Mouse (Mus musculus) T-helper 1 cell (primary cell): Measurements from ENCODE around the gene Wnt3.

Experiments used
- in situ Hi-C: fragments of 300-600 bp; cut with MboI, MseI; formaldehyde crosslinking; loops from one replicate; pipeline ENCODE4 v1.15.1; 2025; ENCODE audit warnings: high pct_unique_total_duplicates

The Wnt3 gene

GRCm38 (mm10) chr11:103773387-103774227, at the start of gene Wnt3:
Gene Wnt3, plus strand, starts transcription at chr11:103774150.
- in situ Hi-C loops = no loop called here

GRCm38 (mm10) chr11:103724331-103724771, 49.6 kb upstream of the Wnt3 start:
- in situ Hi-C loops = no loop called here

- in situ Hi-C loops = no loop called here
These were observed 44.5 kb upstream of the Wnt3 start for GRCm38 (mm10) chr11:103729282-103729985.

- in situ Hi-C loops = no loop called here
These were observed 42.4 kb upstream of the Wnt3 start for GRCm38 (mm10) chr11:103731594-103731993.

GRCm38 (mm10) chr11:103732306-103732705, 41.6 kb upstream of the Wnt3 start:
- in situ Hi-C loops = no loop called here

- in situ Hi-C loops = no loop called here
These were observed 40.9 kb upstream of the Wnt3 start for GRCm38 (mm10) chr11:103733069-103733468.

- in situ Hi-C loops = no loop called here
These were observed 40.0 kb upstream of the Wnt3 start for GRCm38 (mm10) chr11:103733961-103734360.

- in situ Hi-C loops = loop anchor here (5.0 kb wide), 1 partner anchor 82 kb away; no protein-coding TSS in a partner anchor
These were observed 39.4 kb upstream of the Wnt3 start for GRCm38 (mm10) chr11:103734411-103735045.

GRCm38 (mm10) chr11:103735046-103735781, 38.7 kb upstream of the Wnt3 start:
- in situ Hi-C loops = loop anchor here (5.0 kb wide), 1 partner anchor 83 kb away; no protein-coding TSS in a partner anchor

GRCm38 (mm10) chr11:103749306-103750089, 24.5 kb upstream of the Wnt3 start, which contains the start of gene Wnt9b:
Gene Wnt9b, minus strand, starts transcription at chr11:103749821.
- in situ Hi-C loops = no loop called here

- in situ Hi-C loops = no loop called here
These were observed 23.3 kb upstream of the Wnt3 start for GRCm38 (mm10) chr11:103750612-103751011.

- in situ Hi-C loops = no loop called here
These were observed 15.9 kb upstream of the Wnt3 start for GRCm38 (mm10) chr11:103758054-103758453.

GRCm38 (mm10) chr11:103758706-103759105, 15.2 kb upstream of the Wnt3 start:
- in situ Hi-C loops = no loop called here

- in situ Hi-C loops = loop anchor here (5.0 kb wide), 1 partner anchor 152 kb away; no protein-coding TSS in a partner anchor
These were observed 13.8 kb upstream of the Wnt3 start for GRCm38 (mm10) chr11:103760101-103760500.

- in situ Hi-C loops = loop anchor here (5.0 kb wide), 1 partner anchor 151 kb away; no protein-coding TSS in a partner anchor
These were observed 13.1 kb upstream of the Wnt3 start for GRCm38 (mm10) chr11:103760891-103761290.

GRCm38 (mm10) chr11:103763410-103764163, 10.4 kb upstream of the Wnt3 start:
- in situ Hi-C loops = loop anchor here (5.0 kb wide), 1 partner anchor 149 kb away; no protein-coding TSS in a partner anchor

GRCm38 (mm10) chr11:103764601-103765000, 9.3 kb upstream of the Wnt3 start:
- in situ Hi-C loops = loop anchor here (5.0 kb wide), 1 partner anchor 148 kb away; no protein-coding TSS in a partner anchor

GRCm38 (mm10) chr11:103765556-103766011, 8.4 kb upstream of the Wnt3 start:
- in situ Hi-C loops = no loop called here

- in situ Hi-C loops = no loop called here
These were observed 2.7 kb upstream of the Wnt3 start for GRCm38 (mm10) chr11:103771160-103771817.
